Mouse (Mus musculus): ENCODE measurements around the gene Cybc1.

DNA sequence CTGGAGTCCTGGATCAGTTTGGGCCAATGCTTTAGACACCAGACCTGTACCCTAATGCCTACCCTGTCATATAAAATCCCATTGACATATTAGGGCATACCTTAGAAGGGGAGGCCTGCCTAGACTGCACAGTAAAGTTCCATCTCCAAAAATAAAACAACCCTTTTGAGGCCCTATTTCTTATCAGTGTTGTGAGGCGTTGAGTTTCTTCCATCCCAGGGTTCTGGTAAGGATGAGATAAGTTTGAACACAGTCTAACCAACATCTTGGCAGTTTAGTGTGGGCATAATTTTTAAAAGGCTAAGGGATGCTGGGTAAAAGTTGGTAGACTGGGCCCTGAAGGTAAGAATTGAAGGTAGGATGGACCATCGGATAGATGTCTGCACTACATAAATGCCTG lies 10.5 kb upstream of the Cybc1 start:
- no peak for TF ChIP-seq POLR2AphosphoS2 (IDR thresholded peaks at IDR 0.05; ENCODE audit: insufficient read length, low read depth)
- TF ChIP-seq POLR2A (IDR thresholded peaks at IDR 0.05; ENCODE audit: insufficient read length, low read depth), result no peak
